Mouse (Mus musculus): ENCODE data around the gene Slc15a1.

Slc15a1 gene

DNA sequence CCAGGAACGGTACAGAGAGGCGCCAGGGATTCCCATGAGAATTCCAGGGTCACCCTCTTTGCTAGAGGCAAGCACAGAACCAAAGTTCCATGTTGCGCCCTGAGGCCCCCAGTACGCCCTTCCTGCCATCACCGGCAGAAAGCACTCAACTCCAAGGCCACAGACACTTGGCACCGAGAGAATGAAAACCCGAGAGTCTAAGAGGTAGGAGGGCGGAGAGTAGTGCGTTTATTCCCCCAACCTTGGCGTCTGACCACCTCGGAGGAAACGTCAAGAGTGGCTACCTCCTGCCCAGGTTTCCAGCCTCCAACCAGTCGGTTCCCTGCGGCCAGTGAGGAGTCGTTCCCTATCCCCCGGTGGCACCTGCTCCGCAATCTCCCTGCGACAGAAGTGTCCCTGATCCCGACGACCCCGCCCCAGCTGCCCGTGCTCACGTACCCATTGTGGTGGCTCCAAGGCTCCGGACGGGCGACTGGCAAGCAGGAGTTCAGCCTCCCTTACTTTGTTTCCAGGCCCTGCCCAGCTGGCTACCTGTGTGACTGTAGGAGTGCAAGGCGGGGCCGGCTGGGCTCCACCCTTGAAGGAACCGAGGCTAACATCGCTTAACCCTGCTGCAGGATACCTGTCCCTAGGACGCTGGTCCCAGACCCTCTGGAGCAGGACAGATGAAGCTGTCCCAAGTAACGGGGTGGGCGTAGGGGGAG is at the start of gene Slc15a1:
Gene Slc15a1, minus strand, starts transcription at position 472 of the 704 bp plus-strand sequence.
- DNase-seq = peak; percentile 45 to 50

- DNase-seq = no peak
Observed at GRCm38 (mm10) chr14:121553785-121554184, 48.7 kb upstream of the Slc15a1 start.

- no peak for DNase-seq
Observed at GRCm38 (mm10) chr14:121552586-121552985, 47.5 kb upstream of the Slc15a1 start.

GRCm38 (mm10) chr14:121549834-121550233 is 44.8 kb upstream of the Slc15a1 start:
- DNase-seq = no peak

DNA sequence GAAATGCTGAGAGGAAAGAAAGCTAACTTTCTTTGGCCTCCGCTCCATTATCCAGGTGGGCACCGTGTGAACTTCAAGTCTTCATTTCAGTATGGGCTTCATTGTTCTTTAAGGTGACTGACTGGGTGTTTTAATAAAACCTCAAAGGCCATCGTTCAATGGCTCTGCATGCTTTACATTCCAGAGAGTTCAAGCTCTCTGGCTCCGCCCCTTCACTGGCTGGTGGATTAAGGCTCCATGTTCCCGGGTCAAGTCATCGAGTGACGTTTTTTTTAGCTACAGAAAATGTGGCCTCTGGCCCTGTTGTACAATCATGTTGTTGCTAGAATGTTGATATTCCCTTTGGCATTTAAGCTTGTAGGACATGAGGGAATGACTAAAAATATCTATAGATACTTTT is 42.7 kb upstream of the Slc15a1 start:
- peak; percentile 42 to 51 for DNase-seq

GRCm38 (mm10) chr14:121546621-121547020 is 41.6 kb upstream of the Slc15a1 start:
- DNase-seq = no peak

GRCm38 (mm10) chr14:121545551-121546331 is 40.7 kb upstream of the Slc15a1 start:
- no peak for DNase-seq

DNA sequence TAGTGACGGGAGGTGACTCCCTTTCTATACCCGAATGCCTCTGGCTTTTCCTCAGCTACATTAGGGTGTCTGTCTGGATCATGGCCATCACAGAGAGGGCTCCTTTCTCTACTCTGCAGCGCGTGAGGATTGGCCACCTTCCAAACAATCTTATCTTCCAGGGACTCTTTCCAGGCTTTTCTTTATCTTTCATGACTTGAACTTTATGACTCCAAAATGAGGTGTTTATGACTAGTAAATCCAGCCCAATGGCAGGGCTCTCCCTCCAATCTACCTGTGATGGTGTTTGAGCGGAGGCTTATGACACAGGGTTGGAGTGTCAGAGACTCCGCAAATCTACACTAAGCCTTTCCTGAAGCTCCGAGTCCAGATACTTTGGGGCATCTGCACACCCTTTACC is 36.2 kb upstream of the Slc15a1 start:
- no peak for DNase-seq

- DNase-seq = no peak
Observed at GRCm38 (mm10) chr14:121534501-121534900, 29.4 kb upstream of the Slc15a1 start.

DNA sequence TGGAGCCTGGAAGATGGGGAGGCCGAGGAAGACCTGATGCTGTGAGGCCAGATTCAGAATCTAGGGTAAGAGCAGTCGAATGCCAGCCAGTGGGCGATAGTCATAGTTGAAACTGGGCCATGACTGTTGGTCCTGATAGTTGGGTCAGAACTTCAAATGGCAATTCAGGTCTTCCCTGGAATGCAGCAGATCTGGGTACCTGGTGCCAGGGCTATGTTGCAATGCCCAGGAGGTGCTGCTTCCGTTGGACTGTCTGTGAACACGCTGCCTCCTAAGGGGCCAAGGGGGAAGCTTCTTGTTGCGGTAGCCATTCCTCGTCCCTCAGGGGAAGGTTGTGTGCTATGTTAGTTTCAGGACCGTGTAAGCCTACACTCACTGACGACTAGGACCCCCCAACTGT is 25.8 kb upstream of the Slc15a1 start:
- DNase-seq = no peak

GRCm38 (mm10) chr14:121527883-121528282 is 22.8 kb upstream of the Slc15a1 start:
- DNase-seq = no peak

DNA sequence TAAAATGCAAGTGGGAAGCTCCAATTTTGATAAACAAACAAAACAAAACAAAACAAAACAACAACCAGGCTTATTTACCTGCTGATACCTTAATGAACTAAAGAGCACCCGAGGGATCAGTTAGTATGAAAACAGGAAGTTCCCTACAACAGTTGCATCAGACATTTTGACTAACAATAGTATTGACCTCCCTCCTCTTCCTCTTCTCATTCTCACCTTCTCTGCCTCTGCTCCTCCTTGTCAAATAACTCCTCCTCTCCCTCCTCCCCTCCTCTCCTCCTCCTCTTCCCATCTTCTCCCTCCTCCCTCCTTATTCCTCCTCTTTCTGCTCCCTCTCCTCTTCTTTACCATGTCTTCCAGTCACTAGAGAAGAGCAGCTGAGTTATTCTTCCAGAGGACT is 22.1 kb upstream of the Slc15a1 start:
- no peak for DNase-seq

- peak; percentile 15 for DNase-seq
Observed at GRCm38 (mm10) chr14:121521709-121522108, 16.7 kb upstream of the Slc15a1 start.

GRCm38 (mm10) chr14:121516881-121517280 is 11.8 kb upstream of the Slc15a1 start:
- DNase-seq = no peak

GRCm38 (mm10) chr14:121508929-121509328 is 3.9 kb upstream of the Slc15a1 start:
- no peak for DNase-seq

DNA sequence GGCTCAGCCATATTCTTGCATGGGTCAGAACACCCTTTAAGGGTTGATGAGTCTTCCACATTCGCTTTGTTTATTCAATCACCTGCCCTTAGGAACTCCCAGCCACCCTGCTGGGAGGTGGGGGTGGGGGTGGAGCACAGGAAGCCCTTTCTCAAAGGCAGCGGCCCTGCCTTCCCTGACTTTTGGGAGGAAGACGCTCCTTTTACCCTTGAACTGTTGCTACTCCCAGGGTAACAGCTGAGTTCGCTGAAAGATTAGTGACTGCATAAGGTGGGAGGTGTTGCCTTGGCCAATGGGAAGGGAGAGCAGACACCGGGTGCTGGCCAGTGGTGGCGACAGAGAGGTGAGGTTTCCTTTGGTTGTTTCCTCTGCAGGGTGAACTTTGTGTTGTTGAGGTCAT is 1.3 kb upstream of the Slc15a1 start:
- DNase-seq = peak in 1 of 2 experiments; percentile 11

DNA sequence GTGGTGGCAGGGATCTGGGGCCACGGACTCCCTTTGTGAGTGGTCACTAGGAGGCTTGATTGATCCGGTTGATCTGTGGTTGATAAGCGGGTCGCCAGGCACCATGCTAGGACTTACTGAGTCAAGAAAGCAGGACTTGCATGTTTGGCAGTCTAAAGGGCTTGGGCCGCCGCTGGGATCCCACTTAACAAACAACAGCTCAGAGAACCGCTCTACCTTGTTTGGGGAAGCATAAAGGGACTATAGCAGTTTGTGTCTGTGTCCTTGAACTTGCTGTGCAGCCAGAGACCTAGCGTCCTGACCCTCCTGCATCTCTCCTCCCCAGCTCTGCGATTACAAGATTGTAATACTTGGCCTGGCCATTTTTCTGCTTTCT is 421 bp upstream of the Slc15a1 start:
- DNase-seq = no peak

- DNase-seq = no peak
Observed at GRCm38 (mm10) chr14:121500577-121500976, 4.5 kb downstream of the Slc15a1 start.

- peak in 1 of 2 experiments; percentile 10 for DNase-seq
Observed at GRCm38 (mm10) chr14:121499769-121500168, 5.3 kb downstream of the Slc15a1 start.

- DNase-seq = no peak
Observed at GRCm38 (mm10) chr14:121497800-121498199, 7.3 kb downstream of the Slc15a1 start.

DNA sequence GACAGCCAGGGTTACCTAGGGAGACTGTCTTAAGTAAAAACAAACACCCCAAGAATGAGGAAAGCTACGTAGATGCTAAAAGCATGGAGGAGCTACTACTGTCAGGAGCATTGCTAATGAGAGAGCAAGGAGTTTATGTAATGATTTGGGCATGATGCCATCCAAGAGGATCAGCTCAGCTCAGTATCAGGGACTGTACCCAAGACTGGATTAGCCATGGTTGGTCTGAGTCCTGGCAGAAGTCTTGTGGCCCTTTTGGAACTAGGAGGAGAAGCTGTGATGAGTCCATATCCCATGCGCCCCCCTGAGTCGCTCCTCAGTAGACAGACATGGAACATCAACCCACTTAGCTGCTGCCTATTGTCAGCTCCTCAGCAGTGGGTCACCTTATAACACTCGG is 9.3 kb downstream of the Slc15a1 start:
- no peak for DNase-seq

- DNase-seq = no peak
Observed at GRCm38 (mm10) chr14:121495120-121495519, 9.9 kb downstream of the Slc15a1 start.

- DNase-seq = no peak
Observed at GRCm38 (mm10) chr14:121494238-121494637, 10.8 kb downstream of the Slc15a1 start.

- DNase-seq = no peak
Observed at GRCm38 (mm10) chr14:121493712-121494111, 11.3 kb downstream of the Slc15a1 start.

All from lung, adult 18-20 months (tissue).